Mouse (Mus musculus) liver, embryonic 15.5 days (tissue): ENCODE measurements around the gene Pot1a. TPM values are rescaled to one million over a fixed set of nuclear protein-coding genes. Genes with fewer than 3 reads are reported as not detected.

Experiments used
- ATAC-seq: fragments of 200-750 bp; cut with Nextera tagmentation; 2 replicates; pipeline ENCODE4 v1.8.0; 2017; ENCODE audit warnings: moderate number of reproducible peaks, mild to moderate bottlenecking, moderate library complexity; ENCODE audit not compliant: insufficient read depth
- H3K27ac ChIP-seq: fragments of 300-500 bp; sonication (generic); replicated peaks from 2 replicates; pipeline ENCODE4 v1.5.1; 2015; ENCODE audit warnings: mild to moderate bottlenecking, inconsistent platforms
- H3K27me3 ChIP-seq: fragments of 300-500 bp; sonication (generic); 2 replicates; pipeline ENCODE4 v1.6.1; 2015; ENCODE audit warnings: mild to moderate bottlenecking, inconsistent platforms
- H3K36me3 ChIP-seq: fragments of 300-500 bp; sonication (generic); replicated peaks from 2 replicates; pipeline ENCODE4 v1.6.1; 2015; ENCODE audit warnings: moderate library complexity, mild to moderate bottlenecking, inconsistent platforms
- H3K4me1 ChIP-seq: fragments of 300-500 bp; sonication (generic); replicated peaks from 2 replicates; pipeline ENCODE4 v1.6.1; 2015; ENCODE audit warnings: inconsistent platforms
- H3K4me2 ChIP-seq: fragments of 300-500 bp; sonication (generic); 2 replicates; pipeline ENCODE4 v1.6.1; 2015; ENCODE audit warnings: moderate library complexity, mild to moderate bottlenecking, inconsistent platforms
- H3K4me3 ChIP-seq: fragments of 300-500 bp; sonication (generic); replicated peaks from 2 replicates; pipeline ENCODE4 v1.5.1; 2015; ENCODE audit warnings: mild to moderate bottlenecking, inconsistent platforms
- H3K9ac ChIP-seq: fragments of 300-500 bp; sonication (generic); 2 replicates; pipeline ENCODE4 v1.6.1; 2015; ENCODE audit warnings: moderate library complexity, mild to moderate bottlenecking, inconsistent platforms
- H3K9me3 ChIP-seq: fragments of 300-500 bp; sonication (generic); replicated peaks from 2 replicates; pipeline ENCODE4 v1.6.1; 2016; ENCODE audit warnings: inconsistent platforms
- WGBS: fragments of 180-500 bp; shearing (Covaris S2); methylation state at CpG from one replicate; pipeline ENCODE4 v1.1.7; 2015; ENCODE audit warnings: mixed read lengths; ENCODE audit not compliant: insufficient replicate concordance; 5-methylcytosine and 5-hydroxymethylcytosine counted together
- polyA plus RNA-seq: library from polyadenylated mRNA; unstranded; fragments of >200 nt; fragmentation: Nextera tagmentation; extraction: Ambion mirVana; gene quantifications from 2 replicates; pipeline ENCODE4 v1.2.1, GENCODE M21; 2015

Gene Pot1a
- polyA plus RNA-seq, 1 experiment from 2014 or later, result 20.4 TPM

GRCm38 (mm10) chr6:25710601-25711000, 98.4 kb downstream of the Pot1a start:
- ATAC-seq, result no peak
- Histone ChIP-seq H3K9me3 (no peaks in the 10 kb centered on the region), H3K27me3 (no peaks in the 10 kb centered on the region), H3K9ac (no peak overlapping the region), H3K4me1 (no peaks in the 10 kb centered on the region), H3K4me3 (no peak overlapping the region), H3K4me2 (no peak overlapping the region), H3K27ac (no peak overlapping the region), H3K36me3 (no peaks in the 10 kb centered on the region)
- WGBS, result 15% methylated on average over 2 of the region's 2 CpGs

- Histone ChIP-seq H3K27ac (no peak overlapping the region), H3K27me3 (no peaks in the 10 kb centered on the region), H3K4me2 (no peak overlapping the region), H3K4me3 (no peak overlapping the region), H3K4me1 (no peaks in the 10 kb centered on the region), H3K36me3 (no peaks in the 10 kb centered on the region), H3K9ac (no peak overlapping the region), H3K9me3 (no peaks in the 10 kb centered on the region)
- WGBS, result 53% methylated on average over 6 of the region's 6 CpGs
- ATAC-seq, result no peak
Observed at GRCm38 (mm10) chr6:25709250-25709895, 99.7 kb downstream of the Pot1a start.

GRCm38 (mm10) chr6:25699956-25700355, 109.1 kb downstream of the Pot1a start:
- H3K27ac ChIP-seq, result no peak overlapping the region
- H3K9ac ChIP-seq, result no peak overlapping the region
- no peak overlapping the region for H3K4me2 ChIP-seq
- no peak for ATAC-seq
- no peaks in the 10 kb centered on the region for H3K27me3 ChIP-seq
- no peaks in the 10 kb centered on the region for H3K36me3 ChIP-seq
- no peaks in the 10 kb centered on the region for H3K4me1 ChIP-seq
- 40% methylated on average over 2 of the region's 2 CpGs for WGBS
- H3K9me3 ChIP-seq, result no peaks in the 10 kb centered on the region
- H3K4me3 ChIP-seq, result no peak overlapping the region

Other genes starting within 250 kb of the Pot1a start
- 0.05 and 0.07 TPM in 2 replicates for gene Gpr37, start 118.5 kb downstream of the Pot1a start, polyA plus RNA-seq